Mouse (Mus musculus): ENCODE results near the gene Tmem253. TPM values are rescaled to one million over a fixed set of nuclear protein-coding genes. Genes with fewer than 3 reads are reported as not detected.

Gene Tmem253
- polyA plus RNA-seq, 1 experiment from 2014 or later: 0.50 TPM

- H3K4me1 ChIP-seq: peaks cover 55% of the 10 kb centered on the region
- H3K4me3 ChIP-seq: peak overlapping the region; percentile 72
- peak overlapping the region; percentile 98 for H3K27ac ChIP-seq
- no peaks in the 10 kb centered on the region for H3K36me3 ChIP-seq (replicated peaks)
- H3K27me3 ChIP-seq (replicated peaks): no peaks in the 10 kb centered on the region
- WGBS: 81% methylated on average over 15 of the region's 15 CpGs
- H3K4me2 ChIP-seq: peak overlapping the region; percentile 54
- no peaks in the 10 kb centered on the region for H3K9me3 ChIP-seq
- no peak for ATAC-seq (replicated peaks)
- H3K9ac ChIP-seq: peak overlapping the region; percentile 52; the same call in 1 of the 2 replicates
Observed at GRCm38 (mm10) chr14:52018248-52019050, 3.0 kb downstream of the Tmem253 start.

- Histone ChIP-seq H3K9me3 (no peaks in the 10 kb centered on the region), H3K9ac (peak overlapping the region; percentile 52), H3K4me2 (peak overlapping the region; percentile 54), H3K4me1 (peaks cover 55% of the 10 kb centered on the region), H3K27me3 (replicated peaks) (no peaks in the 10 kb centered on the region), H3K27ac (peak overlapping the region; percentile 98), H3K4me3 (peak overlapping the region; percentile 72), H3K36me3 (replicated peaks) (no peaks in the 10 kb centered on the region)
- ATAC-seq (replicated peaks): no peak; the same call in 1 of the 2 replicates
- 29% methylated on average over 12 of the region's 12 CpGs for WGBS
Observed at GRCm38 (mm10) chr14:52019051-52019589, 3.7 kb downstream of the Tmem253 start.

GRCm38 (mm10) chr14:52019590-52020340 is 4.3 kb downstream of the Tmem253 start:
- no peaks in the 10 kb centered on the region for H3K36me3 ChIP-seq (replicated peaks)
- H3K4me3 ChIP-seq: peak overlapping the region; percentile 72
- peak overlapping the region; percentile 88 for H3K9ac ChIP-seq
- under 1% methylated on average over 68 of the region's 74 CpGs for WGBS
- ATAC-seq (replicated peaks): peak; percentile 92
- peak overlapping the region; percentile 98 for H3K27ac ChIP-seq
- H3K4me1 ChIP-seq: peaks cover 55% of the 10 kb centered on the region
- H3K9me3 ChIP-seq: no peaks in the 10 kb centered on the region
- peak overlapping the region; percentile 54 for H3K4me2 ChIP-seq
- no peaks in the 10 kb centered on the region for H3K27me3 ChIP-seq (replicated peaks)

- no peaks in the 10 kb centered on the region for H3K27me3 ChIP-seq (replicated peaks)
- H3K4me3 ChIP-seq: peak within 1 kb of the TSS; percentile 72
- peak within 1 kb of the TSS; percentile 88 for H3K9ac ChIP-seq
- H3K9me3 ChIP-seq: no peaks in the 10 kb centered on the region
- WGBS: 6% methylated on average over 15 of the region's 15 CpGs
- no peaks in the 10 kb centered on the region for H3K36me3 ChIP-seq (replicated peaks)
- H3K4me1 ChIP-seq: peaks cover 47% of the 10 kb centered on the region
- H3K27ac ChIP-seq: peak within 1 kb of the TSS; percentile 98
- H3K4me2 ChIP-seq: peak within 1 kb of the TSS; percentile 54
- peak; percentile 68 for ATAC-seq (replicated peaks)
Observed at GRCm38 (mm10) chr14:52020486-52021137, 5.2 kb downstream of the Tmem253 start, which contains the start of gene Zfp219. Zfp219 (minus strand) TSS chr14:52020733.

- no peak for ATAC-seq (replicated peaks)
- Histone ChIP-seq H3K9ac (peak overlapping the region; percentile 88; the same call in 1 of the 2 replicates), H3K4me3 (peak overlapping the region; percentile 72; the same call in 1 of the 2 replicates), H3K27ac (peak overlapping the region; percentile 98), H3K4me1 (peaks cover 41% of the 10 kb centered on the region), H3K4me2 (peak overlapping the region; percentile 54), H3K36me3 (replicated peaks) (no peaks in the 10 kb centered on the region), H3K9me3 (no peaks in the 10 kb centered on the region), H3K27me3 (replicated peaks) (no peaks in the 10 kb centered on the region)
- 59% methylated on average over 4 of the region's 4 CpGs for WGBS
Observed at GRCm38 (mm10) chr14:52021138-52021529, 5.7 kb downstream of the Tmem253 start.

GRCm38 (mm10) chr14:52021568-52022212 is 6.2 kb downstream of the Tmem253 start:
- no peaks in the 10 kb centered on the region for H3K9me3 ChIP-seq
- 90% methylated on average over 8 of the region's 8 CpGs for WGBS
- H3K27ac ChIP-seq: peak overlapping the region; percentile 98; the same call in 1 of the 2 replicates
- no peak overlapping the region; the same call in 1 of the 2 replicates for H3K4me2 ChIP-seq
- no peak overlapping the region for H3K4me3 ChIP-seq
- no peak overlapping the region for H3K9ac ChIP-seq
- ATAC-seq (replicated peaks): no peak
- H3K4me1 ChIP-seq: peaks cover 37% of the 10 kb centered on the region
- no peaks in the 10 kb centered on the region for H3K27me3 ChIP-seq (replicated peaks)
- no peaks in the 10 kb centered on the region for H3K36me3 ChIP-seq (replicated peaks)

- H3K9ac ChIP-seq: no peak overlapping the region
- peaks cover 35% of the 10 kb centered on the region for H3K4me1 ChIP-seq
- H3K27me3 ChIP-seq (replicated peaks): no peaks in the 10 kb centered on the region
- peak overlapping the region; percentile 44 for H3K4me2 ChIP-seq
- no peaks in the 10 kb centered on the region for H3K36me3 ChIP-seq (replicated peaks)
- H3K9me3 ChIP-seq: no peaks in the 10 kb centered on the region
- H3K27ac ChIP-seq: 0 out of 2 replicates have a peak overlapping the region, but pooled peaks have one; percentile 76
- 60% methylated on average over 3 of the region's 3 CpGs for WGBS
- no peak for ATAC-seq (replicated peaks)
- H3K4me3 ChIP-seq: no peak overlapping the region
Observed at GRCm38 (mm10) chr14:52022244-52022708, 6.8 kb downstream of the Tmem253 start.

GRCm38 (mm10) chr14:52022709-52023459 is 7.4 kb downstream of the Tmem253 start:
- ATAC-seq (replicated peaks): no peak
- Histone ChIP-seq H3K4me3 (peak overlapping the region; percentile 23), H3K27ac (peak overlapping the region; percentile 76), H3K36me3 (replicated peaks) (no peaks in the 10 kb centered on the region), H3K27me3 (replicated peaks) (no peaks in the 10 kb centered on the region), H3K9me3 (no peaks in the 10 kb centered on the region), H3K4me1 (peaks cover 35% of the 10 kb centered on the region), H3K9ac (peak overlapping the region; percentile 27), H3K4me2 (peak overlapping the region; percentile 44)
- 2% methylated on average over 23 of the region's 23 CpGs for WGBS

GRCm38 (mm10) chr14:52024133-52024532 is 8.7 kb downstream of the Tmem253 start:
- no peaks in the 10 kb centered on the region for H3K9me3 ChIP-seq
- H3K27me3 ChIP-seq (replicated peaks): no peaks in the 10 kb centered on the region
- no peaks in the 10 kb centered on the region for H3K36me3 ChIP-seq (replicated peaks)
- ATAC-seq (replicated peaks): no peak
- peaks cover 25% of the 10 kb centered on the region for H3K4me1 ChIP-seq
- WGBS: 88% methylated on average over 2 of the region's 2 CpGs
- H3K4me2 ChIP-seq: no peak overlapping the region
- H3K27ac ChIP-seq: no peak overlapping the region
- H3K9ac ChIP-seq: no peak overlapping the region
- no peak overlapping the region for H3K4me3 ChIP-seq

- Histone ChIP-seq H3K27me3 (replicated peaks) (no peaks in the 10 kb centered on the region), H3K4me1 (peaks cover 15% of the 10 kb centered on the region), H3K27ac (no peak overlapping the region), H3K9ac (no peak overlapping the region), H3K4me2 (no peak overlapping the region), H3K36me3 (replicated peaks) (no peaks in the 10 kb centered on the region), H3K4me3 (no peak overlapping the region), H3K9me3 (no peaks in the 10 kb centered on the region)
- ATAC-seq (replicated peaks): no peak
- 91% methylated on average over 4 of the region's 4 CpGs for WGBS
Observed at GRCm38 (mm10) chr14:52026342-52026741, 10.9 kb downstream of the Tmem253 start.

GRCm38 (mm10) chr14:52035926-52036325 is 20.5 kb downstream of the Tmem253 start:
- H3K9me3 ChIP-seq: no peaks in the 10 kb centered on the region
- no peaks in the 10 kb centered on the region for H3K36me3 ChIP-seq (replicated peaks)
- 94% methylated on average over 6 of the region's 6 CpGs for WGBS
- H3K9ac ChIP-seq: no peak overlapping the region
- ATAC-seq (replicated peaks): no peak
- H3K27me3 ChIP-seq (replicated peaks): no peaks in the 10 kb centered on the region
- no peak overlapping the region for H3K27ac ChIP-seq
- H3K4me3 ChIP-seq: no peak overlapping the region
- no peaks in the 10 kb centered on the region for H3K4me1 ChIP-seq
- H3K4me2 ChIP-seq: no peak overlapping the region

Data from midbrain, embryonic 15.5 days (tissue).